Mouse (Mus musculus) kidney, embryonic 14.5 days (tissue): ENCODE measurements at regions not wholly inside any gene's neighbourhood (a gene's known extent, or its start where the extent isn't known, plus 50 kb on each side); places are given as distances from the start of the nearest gene placed in this dataset.

Experiments used
- ATAC-seq: fragments of 200-750 bp; cut with Nextera tagmentation; 2 replicates; pipeline ENCODE4 v1.8.0; 2017; ENCODE audit warnings: moderate number of reproducible peaks, mild to moderate bottlenecking, moderate TSS enrichment, moderate library complexity; ENCODE audit not compliant: low FRiP score, low TSS enrichment
- H3K27ac ChIP-seq: fragments of 300-500 bp; sonication (generic); 2 replicates; pipeline ENCODE4 v1.5.1; 2014; ENCODE audit warnings: low read depth, mild to moderate bottlenecking, low read length, moderate library complexity, mixed read lengths
- H3K27me3 ChIP-seq: fragments of 300-500 bp; sonication (generic); 2 replicates; pipeline ENCODE4 v1.6.1; 2014; ENCODE audit warnings: mild to moderate bottlenecking, low read length; ENCODE audit not compliant: control insufficient read depth, insufficient read depth
- H3K36me3 ChIP-seq: fragments of 300-500 bp; sonication (generic); 2 replicates; pipeline ENCODE4 v1.6.1; 2014; ENCODE audit warnings: low read length, mixed read lengths; ENCODE audit not compliant: control insufficient read depth, insufficient read depth
- H3K4me1 ChIP-seq: fragments of 300-500 bp; sonication (generic); 2 replicates; pipeline ENCODE4 v1.6.1; 2014; ENCODE audit warnings: low read length, mixed read lengths; ENCODE audit not compliant: control insufficient read depth, insufficient read depth
- H3K4me2 ChIP-seq: fragments of 300-500 bp; sonication (generic); replicated peaks from 2 replicates; pipeline ENCODE4 v1.6.1; 2014; ENCODE audit warnings: low read depth, mild to moderate bottlenecking, low read length
- H3K4me3 ChIP-seq: fragments of 300-500 bp; sonication (generic); 2 replicates; pipeline ENCODE4 v1.5.1; 2014; ENCODE audit warnings: mild to moderate bottlenecking, low read length
- H3K9ac ChIP-seq: fragments of 300-500 bp; sonication (generic); 2 replicates; pipeline ENCODE4 v1.6.1; 2014; ENCODE audit warnings: low read depth, mild to moderate bottlenecking, low read length, moderate library complexity
- H3K9me3 ChIP-seq: fragments of 300-500 bp; sonication (generic); 2 replicates; pipeline ENCODE4 v1.6.1; 2016; ENCODE audit warnings: low read length; ENCODE audit not compliant: control insufficient read depth
- WGBS: fragments of 180-500 bp; shearing (Covaris S2); extraction: QIAGEN DNeasy Blood & Tissue Kit; methylation state at CpG from one replicate; pipeline ENCODE4 v1.1.7; 2014; 5-methylcytosine and 5-hydroxymethylcytosine counted together

GRCm38 (mm10) chr13:6251025-6251862 lies 296.7 kb upstream of the Pitrm1 start:
- 75% methylated on average over 4 of the region's 4 CpGs for WGBS
- Histone ChIP-seq H3K9ac (no peak overlapping the region), H3K27ac (0 out of 2 replicates have a peak overlapping the region, but pooled peaks have one; percentile 4), H3K4me3 (no peak overlapping the region), H3K36me3 (no peaks in the 10 kb centered on the region), H3K4me2 (no peak overlapping the region), H3K9me3 (no peaks in the 10 kb centered on the region), H3K27me3 (no peaks in the 10 kb centered on the region), H3K4me1 (no peaks in the 10 kb centered on the region)
- ATAC-seq: peak; percentile 64

GRCm38 (mm10) chr13:6252100-6252499 lies 295.8 kb upstream of the Pitrm1 start:
- H3K4me1 ChIP-seq: no peaks in the 10 kb centered on the region
- H3K9me3 ChIP-seq: no peaks in the 10 kb centered on the region
- H3K27ac ChIP-seq: no peak overlapping the region
- no peaks in the 10 kb centered on the region for H3K36me3 ChIP-seq
- H3K9ac ChIP-seq: no peak overlapping the region
- WGBS: 86% methylated on average over 3 of the region's 3 CpGs
- H3K4me3 ChIP-seq: no peak overlapping the region
- ATAC-seq: no peak
- H3K4me2 ChIP-seq: no peak overlapping the region
- no peaks in the 10 kb centered on the region for H3K27me3 ChIP-seq

GRCm38 (mm10) chr13:6255303-6255702 lies 292.6 kb upstream of the Pitrm1 start:
- Histone ChIP-seq H3K4me1 (no peaks in the 10 kb centered on the region), H3K27me3 (no peaks in the 10 kb centered on the region), H3K27ac (no peak overlapping the region), H3K4me2 (no peak overlapping the region), H3K9me3 (no peaks in the 10 kb centered on the region), H3K9ac (no peak overlapping the region), H3K36me3 (no peaks in the 10 kb centered on the region), H3K4me3 (no peak overlapping the region)
- no peak for ATAC-seq
- WGBS: 92% methylated on average over 5 of the region's 5 CpGs

GRCm38 (mm10) chr13:6255728-6256496 lies 292.0 kb upstream of the Pitrm1 start:
- H3K4me3 ChIP-seq: no peak overlapping the region
- H3K36me3 ChIP-seq: no peaks in the 10 kb centered on the region
- no peaks in the 10 kb centered on the region for H3K4me1 ChIP-seq
- no peak overlapping the region for H3K27ac ChIP-seq
- no peak overlapping the region for H3K9ac ChIP-seq
- no peak for ATAC-seq
- no peaks in the 10 kb centered on the region for H3K27me3 ChIP-seq
- no peak overlapping the region for H3K4me2 ChIP-seq
- no peaks in the 10 kb centered on the region for H3K9me3 ChIP-seq

- WGBS: 79% methylated on average over 1 of the region's 1 CpGs
- no peak for ATAC-seq
Observed at GRCm38 (mm10) chr13:6258456-6258855, 289.5 kb upstream of the Pitrm1 start.

GRCm38 (mm10) chr13:6260321-6260865 lies 287.6 kb upstream of the Pitrm1 start:
- H3K4me3 ChIP-seq: no peak overlapping the region
- no peaks in the 10 kb centered on the region for H3K4me1 ChIP-seq
- 86% methylated on average over 3 of the region's 3 CpGs for WGBS
- no peaks in the 10 kb centered on the region for H3K9me3 ChIP-seq
- ATAC-seq: no peak
- no peaks in the 10 kb centered on the region for H3K36me3 ChIP-seq
- no peak overlapping the region for H3K27ac ChIP-seq
- H3K9ac ChIP-seq: no peak overlapping the region
- H3K27me3 ChIP-seq: no peaks in the 10 kb centered on the region
- no peak overlapping the region for H3K4me2 ChIP-seq

More at GRCm38 (mm10) chr13:6258456-6258855, 289.5 kb upstream of the Pitrm1 start:
- no peaks in the 10 kb centered on the region for H3K9me3 ChIP-seq
- no peak overlapping the region for H3K4me3 ChIP-seq
- H3K36me3 ChIP-seq: no peaks in the 10 kb centered on the region
- H3K4me1 ChIP-seq: no peaks in the 10 kb centered on the region
- no peak overlapping the region for H3K9ac ChIP-seq
- H3K4me2 ChIP-seq: no peak overlapping the region
- H3K27me3 ChIP-seq: no peaks in the 10 kb centered on the region
- no peak overlapping the region for H3K27ac ChIP-seq

GRCm38 (mm10) chr13:6261458-6261857 lies 286.5 kb upstream of the Pitrm1 start:
- no peak for ATAC-seq
- 84% methylated on average over 4 of the region's 4 CpGs for WGBS
- H3K9ac ChIP-seq: no peak overlapping the region
- no peak overlapping the region for H3K4me2 ChIP-seq
- H3K36me3 ChIP-seq: no peaks in the 10 kb centered on the region
- H3K4me1 ChIP-seq: no peaks in the 10 kb centered on the region
- H3K27ac ChIP-seq: no peak overlapping the region
- no peaks in the 10 kb centered on the region for H3K27me3 ChIP-seq
- no peaks in the 10 kb centered on the region for H3K9me3 ChIP-seq
- no peak overlapping the region for H3K4me3 ChIP-seq

GRCm38 (mm10) chr13:6270546-6270945 lies 277.4 kb upstream of the Pitrm1 start:
- H3K9ac ChIP-seq: no peak overlapping the region
- no peak overlapping the region for H3K4me2 ChIP-seq
- WGBS: 91% methylated on average over 1 of the region's 1 CpGs
- H3K27ac ChIP-seq: no peak overlapping the region
- ATAC-seq: no peak
- H3K4me1 ChIP-seq: no peaks in the 10 kb centered on the region
- no peak overlapping the region for H3K4me3 ChIP-seq
- H3K27me3 ChIP-seq: no peaks in the 10 kb centered on the region
- H3K9me3 ChIP-seq: no peaks in the 10 kb centered on the region
- H3K36me3 ChIP-seq: no peaks in the 10 kb centered on the region

- Histone ChIP-seq H3K9me3 (no peaks in the 10 kb centered on the region), H3K4me2 (no peak overlapping the region), H3K4me1 (no peaks in the 10 kb centered on the region), H3K4me3 (no peak overlapping the region), H3K27me3 (no peaks in the 10 kb centered on the region), H3K27ac (no peak overlapping the region), H3K36me3 (no peaks in the 10 kb centered on the region), H3K9ac (no peak overlapping the region)
- no peak for ATAC-seq
- WGBS: 72% methylated on average over 1 of the region's 1 CpGs
Observed at GRCm38 (mm10) chr13:6272932-6273331, 275.0 kb upstream of the Pitrm1 start.
